Mouse (Mus musculus) cerebellum, postnatal 25 days (tissue): ENCODE results near the gene Timm22.
A peak's percentile ranks its signal among the peaks of the same experiment; 100 is the strongest.

Experiments used
- DNase-seq, 2 experiments: peaks; one replicate each; pipeline ENCODE4 v3.0.0; 2021; ENCODE audit warnings: mixed read lengths in 2 of 2

Timm22 gene

GRCm38 (mm10) chr11:76392532-76392931 is 14.2 kb upstream of the Timm22 start:
- DNase-seq: no peak

- DNase-seq: no peak
These were observed 13.8 kb upstream of the Timm22 start for GRCm38 (mm10) chr11:76392996-76393395.

GRCm38 (mm10) chr11:76397650-76398311 is 9.0 kb upstream of the Timm22 start:
- peak in 1 of 2 experiments; percentile 59 for DNase-seq

GRCm38 (mm10) chr11:76398312-76398797 is 8.4 kb upstream of the Timm22 start:
- DNase-seq: peak in 1 of 2 experiments; percentile 77

GRCm38 (mm10) chr11:76398798-76399586 is 7.8 kb upstream of the Timm22 start, which contains the start of gene Nxn:
Gene Nxn, minus strand, starts transcription at chr11:76399140.
- DNase-seq: peak; percentile 94 to 98

GRCm38 (mm10) chr11:76399587-76400330 is 7.0 kb upstream of the Timm22 start:
- DNase-seq: peak; percentile 77 to 81

- DNase-seq: no peak
These were observed 5.4 kb upstream of the Timm22 start for GRCm38 (mm10) chr11:76401398-76401797.

GRCm38 (mm10) chr11:76405113-76405512 is 1.6 kb upstream of the Timm22 start:
- no peak for DNase-seq

- no peak for DNase-seq
These were observed 1.0 kb upstream of the Timm22 start for GRCm38 (mm10) chr11:76405626-76406264.

- DNase-seq: peak; percentile 58 to 80
These were observed 4.1 kb downstream of the Timm22 start for GRCm38 (mm10) chr11:76410826-76411225.

- no peak for DNase-seq
These were observed 6.5 kb downstream of the Timm22 start for GRCm38 (mm10) chr11:76413202-76413601.

- DNase-seq: no peak
These were observed 8.2 kb downstream of the Timm22 start for GRCm38 (mm10) chr11:76415001-76415400.

GRCm38 (mm10) chr11:76415985-76416384 is 9.2 kb downstream of the Timm22 start:
- DNase-seq: no peak

- DNase-seq: peak; percentile 81 to 84
These were observed 11.7 kb downstream of the Timm22 start for GRCm38 (mm10) chr11:76418423-76418822.

GRCm38 (mm10) chr11:76419179-76419578 is 12.4 kb downstream of the Timm22 start:
- no peak for DNase-seq

- DNase-seq: no peak
These were observed 14.1 kb downstream of the Timm22 start for GRCm38 (mm10) chr11:76420896-76421295.

- no peak for DNase-seq
These were observed 19.0 kb downstream of the Timm22 start for GRCm38 (mm10) chr11:76425749-76426148.

- DNase-seq: no peak
These were observed 21.0 kb downstream of the Timm22 start for GRCm38 (mm10) chr11:76427781-76428180.

GRCm38 (mm10) chr11:76429046-76429445 is 22.3 kb downstream of the Timm22 start:
- DNase-seq: no peak

- DNase-seq: peak in 1 of 2 experiments; percentile 24
These were observed 22.8 kb downstream of the Timm22 start for GRCm38 (mm10) chr11:76429556-76429955.

- DNase-seq: no peak
These were observed 23.3 kb downstream of the Timm22 start for GRCm38 (mm10) chr11:76429966-76430631.

GRCm38 (mm10) chr11:76436009-76436408 is 29.3 kb downstream of the Timm22 start:
- DNase-seq: no peak
